Mouse (Mus musculus) thymus, adult 2 months (tissue): ENCODE data around the gene Inka2.

Experiments used
- CTCF ChIP-seq: fragments of 200-500 bp; IDR thresholded peaks from 2 replicates; pipeline ENCODE4 v1.5.1; 2012; ENCODE audit warnings: mild to moderate bottlenecking, control low read depth, low read length, moderate library complexity, borderline replicate concordance; ENCODE audit not compliant: control insufficient read depth, poor library complexity, insufficient read depth; ENCODE audit errors: extremely low read depth
- POLR2A ChIP-seq: fragments of 200-500 bp; IDR thresholded peaks from 2 replicates; pipeline ENCODE4 v1.6.1; 2012; ENCODE audit warnings: mild to moderate bottlenecking, low read length, control low read depth, moderate library complexity; ENCODE audit not compliant: control insufficient read depth, poor library complexity, insufficient read depth; ENCODE audit errors: extremely low read depth

DNA sequence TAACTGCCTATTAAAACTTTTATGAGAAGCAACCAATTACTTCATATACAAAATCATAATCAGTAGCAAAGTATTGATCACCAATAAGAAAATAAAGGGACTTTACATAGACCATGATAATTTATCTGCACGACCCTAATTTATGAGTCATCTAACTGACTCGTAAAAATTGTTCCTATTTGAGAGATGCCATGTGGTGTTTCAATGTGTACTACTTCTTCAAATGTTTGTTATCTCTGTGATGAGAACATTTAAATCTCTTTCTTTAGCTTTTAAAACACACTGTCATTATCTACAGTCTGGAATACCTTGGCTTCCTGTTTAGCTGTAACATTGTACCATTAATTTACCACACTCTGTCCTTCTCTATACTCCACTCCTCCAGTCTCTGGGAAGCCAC is 65.0 kb downstream of the Inka2 start:
- TF ChIP-seq POLR2A, result no peak
- no peak for TF ChIP-seq CTCF
